Mouse (Mus musculus): ENCODE measurements around the gene Cdc37. TPM values are rescaled to one million over a fixed set of nuclear protein-coding genes. Genes with fewer than 3 reads are reported as not detected.

Gene Cdc37
- polyA plus RNA-seq, 1 experiment from 2014 or later: 328 TPM

- H3K9me3 ChIP-seq: no peaks in the 10 kb centered on the region
- ATAC-seq (ENCODE audit: insufficient number of reproducible peaks, insufficient read depth, low FRiP score, low TSS enrichment, low read depth): no peak
- WGBS: 80% methylated on average over 1 of the region's 1 CpGs
- no peaks in the 10 kb centered on the region for H3K27me3 ChIP-seq
- peak overlapping the region; percentile 85 for H3K9ac ChIP-seq
- H3K4me3 ChIP-seq: peak overlapping the region; percentile 69
- peak overlapping the region; percentile 68 for H3K4me2 ChIP-seq
- H3K4me1 ChIP-seq: peaks cover 16% of the 10 kb centered on the region
- H3K27ac ChIP-seq: no peak overlapping the region
- peaks cover 42% of the 10 kb centered on the region for H3K36me3 ChIP-seq
Measured at GRCm38 (mm10) chr9:21090537-21090936, 59.2 kb downstream of the Cdc37 start.

DNA sequence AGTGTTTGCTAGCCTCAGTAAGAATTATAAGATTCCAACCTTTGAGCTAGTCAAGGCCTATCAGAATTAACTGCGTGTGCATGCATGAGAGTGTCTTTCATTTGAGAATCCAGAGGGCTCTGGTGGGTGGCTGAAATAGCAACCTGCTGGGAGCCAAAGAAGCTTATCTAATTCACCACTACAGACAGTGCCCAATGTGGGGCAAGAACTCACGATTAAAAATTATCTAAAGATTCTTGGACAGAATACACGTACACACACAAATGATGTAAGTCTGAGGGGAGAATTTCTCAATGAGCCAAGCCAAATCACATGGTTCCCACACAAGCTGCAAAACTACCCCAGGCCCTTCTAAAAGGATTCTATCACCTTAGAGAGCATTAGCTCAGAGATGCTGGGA is 66.5 kb downstream of the Cdc37 start:
- no peaks in the 10 kb centered on the region for H3K27me3 ChIP-seq
- no peak overlapping the region for H3K4me2 ChIP-seq
- ATAC-seq (ENCODE audit: insufficient number of reproducible peaks, insufficient read depth, low FRiP score, low TSS enrichment, low read depth): no peak
- H3K36me3 ChIP-seq: peaks cover 95% of the 10 kb centered on the region
- 92% methylated on average over 3 of the region's 3 CpGs for WGBS
- H3K27ac ChIP-seq: no peak overlapping the region
- no peak overlapping the region for H3K9ac ChIP-seq
- H3K9me3 ChIP-seq: no peaks in the 10 kb centered on the region
- no peak overlapping the region for H3K4me3 ChIP-seq
- no peaks in the 10 kb centered on the region for H3K4me1 ChIP-seq

Other genes starting within 250 kb of the Cdc37 start
- 102 and 109 TPM in 2 replicates for gene Dnmt1, start 190.1 kb downstream of the Cdc37 start, polyA plus RNA-seq (2015; fragmentation: Nextera tagmentation; extraction: Ambion mirVana)
- 67.8 and 71.5 TPM in 2 replicates for gene S1pr2, start 173.2 kb downstream of the Cdc37 start, polyA plus RNA-seq (2015; fragmentation: Nextera tagmentation; extraction: Ambion mirVana)
- gene Mrpl4, start 147.2 kb downstream of the Cdc37 start, polyA plus RNA-seq (2015; fragmentation: Nextera tagmentation; extraction: Ambion mirVana): 142 TPM in 2 replicates
- gene Icam1, start 134.0 kb downstream of the Cdc37 start, polyA plus RNA-seq (2015; fragmentation: Nextera tagmentation; extraction: Ambion mirVana): 13.4 and 15.4 TPM in 2 replicates
- 0.27 and 2.6 TPM in 2 replicates for gene Icam4, start 120.6 kb downstream of the Cdc37 start, polyA plus RNA-seq (2015; fragmentation: Nextera tagmentation; extraction: Ambion mirVana)
- gene Icam5, start 117.9 kb downstream of the Cdc37 start, polyA plus RNA-seq (2015; fragmentation: Nextera tagmentation; extraction: Ambion mirVana): 0.13 and 0.21 TPM in 2 replicates
- 1.3 TPM in 1 of 2 replicates, not detected in the other for gene Zglp1, start 82.9 kb downstream of the Cdc37 start, polyA plus RNA-seq (2015; fragmentation: Nextera tagmentation; extraction: Ambion mirVana)
- gene Gm49373, start 76.9 kb downstream of the Cdc37 start, polyA plus RNA-seq (2015; fragmentation: Nextera tagmentation; extraction: Ambion mirVana): 0.79 and 1.0 TPM in 2 replicates
- 60.0 and 60.2 TPM in 2 replicates for gene Fdx1l, start 76.4 kb downstream of the Cdc37 start, polyA plus RNA-seq (2015; fragmentation: Nextera tagmentation; extraction: Ambion mirVana)
- 2.3 and 2.4 TPM in 2 replicates for gene Gm38431, start 58.0 kb downstream of the Cdc37 start, polyA plus RNA-seq (2015; fragmentation: Nextera tagmentation; extraction: Ambion mirVana)
- 57.7 and 61.0 TPM in 2 replicates for gene Raver1, start 58.0 kb downstream of the Cdc37 start, polyA plus RNA-seq (2015; fragmentation: Nextera tagmentation; extraction: Ambion mirVana)
- 14.1 and 14.4 TPM in 2 replicates for gene Tyk2, start 18.7 kb downstream of the Cdc37 start, polyA plus RNA-seq (2015; fragmentation: Nextera tagmentation; extraction: Ambion mirVana)
- 4.9 and 6.1 TPM in 2 replicates for gene Pde4a, start 15.7 kb upstream of the Cdc37 start, polyA plus RNA-seq (2015; fragmentation: Nextera tagmentation; extraction: Ambion mirVana)
- 65.2 and 70.7 TPM in 2 replicates for gene Keap1, start 89.4 kb upstream of the Cdc37 start, polyA plus RNA-seq (2015; fragmentation: Nextera tagmentation; extraction: Ambion mirVana)
- 0.21 and 0.58 TPM in 2 replicates for gene S1pr5, start 98.5 kb upstream of the Cdc37 start, polyA plus RNA-seq (2015; fragmentation: Nextera tagmentation; extraction: Ambion mirVana)
- gene Atg4d, start 115.3 kb upstream of the Cdc37 start, polyA plus RNA-seq (2015; fragmentation: Nextera tagmentation; extraction: Ambion mirVana): 33.3 and 35.4 TPM in 2 replicates
- 16.8 and 19.2 TPM in 2 replicates for gene Kri1, start 138.0 kb upstream of the Cdc37 start, polyA plus RNA-seq (2015; fragmentation: Nextera tagmentation; extraction: Ambion mirVana)
- 52.1 and 56.2 TPM in 2 replicates for gene Cdkn2d, start 141.4 kb upstream of the Cdc37 start, polyA plus RNA-seq (2015; fragmentation: Nextera tagmentation; extraction: Ambion mirVana)
- gene Ap1m2, start 162.4 kb upstream of the Cdc37 start, polyA plus RNA-seq (2015; fragmentation: Nextera tagmentation; extraction: Ambion mirVana): 22.3 and 30.1 TPM in 2 replicates
- gene Slc44a2, start 170.7 kb upstream of the Cdc37 start, polyA plus RNA-seq (2015; fragmentation: Nextera tagmentation; extraction: Ambion mirVana): 120 and 123 TPM in 2 replicates
- 248 and 252 TPM in 2 replicates for gene Ilf3, start 217.9 kb upstream of the Cdc37 start, polyA plus RNA-seq (2015; fragmentation: Nextera tagmentation; extraction: Ambion mirVana)